Mouse (Mus musculus) midbrain, embryonic 11.5 days (tissue): ENCODE measurements at regions not wholly inside any gene's neighbourhood (a gene's known extent, or its start where the extent isn't known, plus 50 kb on each side); places are given as distances from the start of the nearest gene placed in this dataset.

Experiments used
- ATAC-seq: fragments of 200-750 bp; cut with Nextera tagmentation; 2 replicates; pipeline ENCODE4 v1.8.0; 2017; ENCODE audit warnings: moderate TSS enrichment, moderate library complexity; ENCODE audit not compliant: low FRiP score
- DNase-seq: peaks from one replicate; pipeline ENCODE4 v3.0.0; 2015; ENCODE audit warnings: low spot score; ENCODE audit errors: missing footprints
- H3K27ac ChIP-seq: fragments of 300-500 bp; sonication (generic); 2 replicates; pipeline ENCODE4 v1.5.1; 2014; ENCODE audit warnings: low read depth, low read length
- H3K27me3 ChIP-seq: fragments of 300-500 bp; sonication (generic); 2 replicates; pipeline ENCODE4 v1.6.1; 2014; ENCODE audit warnings: mild to moderate bottlenecking, low read length, moderate library complexity, mixed read lengths; ENCODE audit not compliant: control insufficient read depth, insufficient read depth
- H3K36me3 ChIP-seq: fragments of 300-500 bp; sonication (generic); 2 replicates; pipeline ENCODE4 v1.6.1; 2014; ENCODE audit warnings: mild to moderate bottlenecking, low read length, moderate library complexity, mixed read lengths; ENCODE audit not compliant: control insufficient read depth, insufficient read depth
- H3K4me1 ChIP-seq: fragments of 300-500 bp; sonication (generic); 2 replicates; pipeline ENCODE4 v1.6.1; 2014; ENCODE audit warnings: low read length; ENCODE audit not compliant: control insufficient read depth, insufficient read depth
- H3K4me2 ChIP-seq: fragments of 300-500 bp; sonication (generic); 2 replicates; pipeline ENCODE4 v1.6.1; 2014; ENCODE audit warnings: mild to moderate bottlenecking, moderate library complexity
- H3K4me3 ChIP-seq: fragments of 300-500 bp; sonication (generic); 2 replicates; pipeline ENCODE4 v1.5.1; 2014; ENCODE audit warnings: low read depth, low read length
- H3K9ac ChIP-seq: fragments of 300-500 bp; sonication (generic); 2 replicates; pipeline ENCODE4 v1.6.1; 2014; ENCODE audit warnings: low read length
- H3K9me3 ChIP-seq: fragments of 300-500 bp; sonication (generic); 2 replicates; pipeline ENCODE4 v1.6.1; 2016; ENCODE audit warnings: low read length; ENCODE audit not compliant: control insufficient read depth
- WGBS: fragments of 180-500 bp; shearing (Covaris S2); extraction: QIAGEN DNeasy Blood & Tissue Kit; methylation state at CpG from one replicate; pipeline ENCODE4 v1.1.7; 2014; 5-methylcytosine and 5-hydroxymethylcytosine counted together

DNA sequence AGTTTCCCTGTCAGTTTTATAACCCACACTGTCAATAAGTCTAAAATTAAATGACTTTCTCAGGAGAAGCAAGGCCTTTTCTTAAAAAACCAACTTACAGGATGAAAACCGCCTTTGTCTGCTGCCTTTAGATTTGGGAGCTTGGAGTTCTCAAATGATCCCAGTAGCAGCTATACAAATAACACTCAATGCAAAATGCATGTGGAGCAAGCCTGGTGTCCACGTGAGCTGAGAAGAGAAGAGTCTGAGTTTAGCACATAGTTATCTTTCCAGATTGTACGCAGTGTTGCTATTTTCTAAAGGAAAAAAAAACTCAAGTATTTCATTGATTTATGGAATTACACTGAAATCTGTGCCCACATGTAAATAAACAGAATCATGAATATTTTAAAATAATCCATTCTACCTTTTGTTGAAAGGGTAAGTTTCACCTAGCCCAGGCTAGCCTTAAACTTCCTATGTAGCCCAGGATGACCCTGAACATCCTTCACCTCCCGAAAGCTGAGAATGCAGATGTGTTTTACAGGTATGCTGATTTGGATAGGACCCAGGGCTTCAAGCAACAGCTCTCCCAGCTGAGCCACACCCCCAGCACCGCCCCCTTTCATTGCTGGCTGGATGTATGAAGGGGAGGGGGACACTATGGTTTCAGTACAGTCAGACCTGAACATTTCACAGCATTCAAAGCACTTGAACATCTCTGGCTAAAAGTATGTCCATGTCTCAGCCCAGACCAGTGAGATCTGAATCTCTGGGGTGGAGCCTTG is 262.5 kb upstream of the Tle3 start:
- Histone ChIP-seq H3K4me2 (no peak overlapping the region), H3K36me3 (no peaks in the 10 kb centered on the region), H3K4me3 (no peak overlapping the region), H3K4me1 (peaks cover 22% of the 10 kb centered on the region), H3K27me3 (no peaks in the 10 kb centered on the region), H3K9me3 (no peaks in the 10 kb centered on the region), H3K9ac (no peak overlapping the region), H3K27ac (no peak overlapping the region)
- DNase-seq (no peak), ATAC-seq (no peak)
- WGBS = 94% methylated on average over 5 of the region's 5 CpGs

GRCm38 (mm10) chr9:61111206-61111605 is 261.0 kb upstream of the Tle3 start:
- peak; percentile 26 for ATAC-seq
- H3K4me3 ChIP-seq = no peak overlapping the region
- no peak overlapping the region for H3K4me2 ChIP-seq
- H3K9me3 ChIP-seq = no peaks in the 10 kb centered on the region
- H3K27ac ChIP-seq = peak overlapping the region; percentile 51; the same call in 1 of the 2 replicates
- no peak for DNase-seq
- 53% methylated on average over 7 of the region's 7 CpGs for WGBS
- H3K27me3 ChIP-seq = no peaks in the 10 kb centered on the region
- H3K36me3 ChIP-seq = no peaks in the 10 kb centered on the region
- peaks cover 22% of the 10 kb centered on the region for H3K4me1 ChIP-seq
- no peak overlapping the region for H3K9ac ChIP-seq

DNA sequence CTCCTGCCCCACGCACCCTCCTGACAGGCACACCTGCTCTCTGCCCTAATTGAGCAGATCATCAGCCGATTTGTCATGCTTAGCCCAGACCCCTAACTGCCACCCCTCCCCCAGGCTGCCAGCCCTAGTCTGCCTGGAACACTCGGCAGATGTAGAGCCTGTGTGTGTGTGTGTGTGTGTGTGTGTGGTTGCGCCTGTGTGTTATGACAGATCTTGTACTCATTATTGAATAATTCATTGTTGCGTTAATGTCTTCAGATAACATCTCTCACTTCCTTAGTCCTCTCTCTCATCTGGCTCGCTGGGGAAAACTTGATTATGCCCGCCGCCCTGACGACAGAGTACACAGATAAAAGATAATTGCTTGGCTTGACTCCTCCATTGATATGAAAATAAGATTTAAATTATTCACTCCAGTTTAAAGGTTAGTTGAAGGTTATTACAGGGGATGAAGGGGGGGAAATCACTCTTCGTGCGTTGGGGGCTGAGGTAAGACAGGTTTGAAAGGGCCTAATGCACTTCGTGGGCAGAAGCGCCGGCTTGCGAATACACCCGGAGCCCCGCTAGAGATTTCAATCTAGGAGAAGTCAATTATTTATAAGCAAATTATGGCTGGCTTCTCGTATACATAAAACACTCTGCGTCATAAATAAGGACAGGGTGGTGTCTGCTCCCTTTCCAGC is 260.3 kb upstream of the Tle3 start:
- no peak overlapping the region for H3K27ac ChIP-seq
- ATAC-seq (peak; percentile 94), DNase-seq (peak; percentile 95)
- H3K4me2 ChIP-seq = no peak overlapping the region
- H3K4me3 ChIP-seq = no peak overlapping the region
- H3K4me1 ChIP-seq = peaks cover 22% of the 10 kb centered on the region
- WGBS = 54% methylated on average over 19 of the region's 19 CpGs
- H3K9me3 ChIP-seq = no peaks in the 10 kb centered on the region
- no peak overlapping the region for H3K9ac ChIP-seq
- H3K36me3 ChIP-seq = no peaks in the 10 kb centered on the region
- H3K27me3 ChIP-seq = no peaks in the 10 kb centered on the region

- no peak overlapping the region for H3K4me3 ChIP-seq
- no peak overlapping the region for H3K4me2 ChIP-seq
- H3K36me3 ChIP-seq = no peaks in the 10 kb centered on the region
- WGBS = 92% methylated on average over 3 of the region's 3 CpGs
- H3K4me1 ChIP-seq = no peaks in the 10 kb centered on the region
- H3K9me3 ChIP-seq = no peaks in the 10 kb centered on the region
- H3K27ac ChIP-seq = no peak overlapping the region
- no peak overlapping the region for H3K9ac ChIP-seq
- no peaks in the 10 kb centered on the region for H3K27me3 ChIP-seq
- DNase-seq (no peak), ATAC-seq (no peak)
Measured at GRCm38 (mm10) chr9:61119252-61119651, 252.9 kb upstream of the Tle3 start.

GRCm38 (mm10) chr9:61120531-61120930 is 251.6 kb upstream of the Tle3 start:
- no peaks in the 10 kb centered on the region for H3K27me3 ChIP-seq

DNA sequence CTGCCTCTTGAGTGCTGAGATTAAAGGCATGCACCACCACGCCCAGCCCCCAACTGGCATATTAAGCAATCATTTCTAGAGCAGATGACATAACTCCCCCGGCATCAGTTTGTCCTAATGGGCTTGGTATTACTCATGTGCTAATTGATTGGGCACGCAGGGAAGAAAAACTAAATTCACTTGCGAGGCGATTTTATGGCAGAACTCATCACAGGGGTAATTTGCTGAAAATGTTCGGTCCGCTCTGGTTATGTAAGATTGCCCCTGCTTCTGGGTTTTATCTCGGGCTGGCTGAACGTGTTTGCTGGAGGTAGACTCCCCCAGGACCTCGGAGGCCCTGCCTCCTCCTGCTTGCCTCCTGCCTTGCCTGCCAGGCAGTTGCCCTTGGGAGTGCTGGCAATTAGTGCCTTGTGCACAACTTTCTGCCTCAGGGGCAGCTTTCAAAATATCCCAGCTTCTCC is 251.2 kb upstream of the Tle3 start:
- no peak overlapping the region for H3K4me3 ChIP-seq
- WGBS = 76% methylated on average over 10 of the region's 10 CpGs
- ATAC-seq = no peak

More at GRCm38 (mm10) chr9:61120531-61120930, 251.6 kb upstream of the Tle3 start:
- Histone ChIP-seq H3K4me3 (no peak overlapping the region), H3K4me1 (no peaks in the 10 kb centered on the region), H3K4me2 (no peak overlapping the region), H3K9me3 (no peaks in the 10 kb centered on the region), H3K27ac (no peak overlapping the region), H3K36me3 (no peaks in the 10 kb centered on the region), H3K9ac (no peak overlapping the region)
- DNase-seq (no peak), ATAC-seq (no peak)
- 84% methylated on average over 3 of the region's 3 CpGs for WGBS

DNA sequence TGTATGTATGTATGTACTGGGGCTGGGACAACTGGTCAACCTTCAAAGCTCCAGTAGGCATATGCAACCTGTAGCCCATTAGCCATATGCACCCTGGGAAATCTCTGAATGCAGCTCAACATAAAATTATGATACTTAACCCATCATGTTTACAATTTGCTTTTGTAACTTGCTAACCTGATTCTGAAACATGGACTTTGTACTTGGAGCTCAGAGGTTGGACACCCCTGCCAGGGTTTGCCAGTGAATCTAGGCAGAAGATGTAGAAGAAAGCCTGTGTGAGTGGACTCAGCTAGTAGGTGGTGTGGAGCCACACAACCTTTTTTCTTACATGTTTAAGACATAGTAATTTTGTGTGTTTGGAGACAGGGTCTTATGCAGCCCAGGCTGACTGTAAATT is 248.7 kb upstream of the Tle3 start:
- Histone ChIP-seq H3K4me3 (no peak overlapping the region), H3K9ac (no peak overlapping the region), H3K27me3 (no peaks in the 10 kb centered on the region), H3K4me2 (no peak overlapping the region), H3K9me3 (no peaks in the 10 kb centered on the region), H3K4me1 (no peaks in the 10 kb centered on the region), H3K27ac (no peak overlapping the region), H3K36me3 (no peaks in the 10 kb centered on the region)
- ATAC-seq = no peak
- DNase-seq = no peak

More for the DNA sequence above, 251.2 kb upstream of the Tle3 start:
- no peak overlapping the region for H3K4me2 ChIP-seq
- H3K9ac ChIP-seq = no peak overlapping the region
- H3K9me3 ChIP-seq = no peaks in the 10 kb centered on the region
- H3K4me1 ChIP-seq = no peaks in the 10 kb centered on the region
- no peaks in the 10 kb centered on the region for H3K36me3 ChIP-seq
- no peak for DNase-seq
- H3K27ac ChIP-seq = no peak overlapping the region
- no peaks in the 10 kb centered on the region for H3K27me3 ChIP-seq

DNA sequence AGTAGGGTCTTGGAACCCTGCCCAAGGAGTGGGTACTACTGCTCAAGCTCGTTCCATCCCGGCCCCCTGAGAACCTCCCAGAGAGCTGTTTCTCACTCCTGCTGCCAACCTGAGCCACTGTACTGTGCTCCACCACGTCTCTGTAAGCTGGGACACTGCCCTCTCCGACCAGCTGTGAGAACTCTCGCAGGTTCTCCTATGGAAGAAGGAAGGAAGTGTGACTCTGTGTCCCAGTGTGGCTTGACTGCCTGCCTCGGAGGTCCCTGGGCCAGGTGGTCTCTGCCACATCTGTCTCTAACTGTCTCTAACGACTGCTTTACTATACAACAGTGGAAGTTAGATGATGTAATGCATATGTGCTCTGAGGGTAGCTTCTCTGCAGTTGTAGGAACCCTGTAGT is 246.4 kb upstream of the Tle3 start:
- Histone ChIP-seq H3K4me1 (no peaks in the 10 kb centered on the region), H3K27me3 (no peaks in the 10 kb centered on the region), H3K4me3 (no peak overlapping the region), H3K9me3 (no peaks in the 10 kb centered on the region), H3K27ac (no peak overlapping the region), H3K4me2 (no peak overlapping the region), H3K36me3 (no peaks in the 10 kb centered on the region), H3K9ac (no peak overlapping the region)
- ATAC-seq = no peak
- no peak for DNase-seq
- WGBS = 82% methylated on average over 7 of the region's 7 CpGs

DNA sequence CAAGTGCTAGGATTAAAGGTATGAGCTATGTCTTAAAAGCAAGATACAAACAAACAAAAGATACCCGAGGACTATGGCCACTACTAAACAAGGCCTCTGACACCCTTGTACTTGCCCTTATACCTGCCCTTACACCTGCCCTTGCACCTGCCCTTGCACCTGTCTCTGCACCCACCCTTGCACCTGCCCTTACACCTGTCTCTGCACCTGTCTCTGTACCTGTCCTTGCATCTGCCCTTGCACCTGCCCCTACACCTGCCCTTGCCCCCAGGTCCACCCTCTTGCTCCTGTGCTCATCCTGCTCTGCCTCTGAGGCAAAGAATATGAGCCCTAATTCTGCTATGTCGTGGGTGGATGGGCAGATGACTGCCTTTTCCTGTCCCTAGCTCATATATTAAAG is 244.1 kb upstream of the Tle3 start:
- WGBS = 69% methylated on average over 2 of the region's 2 CpGs
- no peak for DNase-seq
- Histone ChIP-seq H3K27me3 (no peaks in the 10 kb centered on the region), H3K36me3 (no peaks in the 10 kb centered on the region), H3K4me2 (no peak overlapping the region), H3K27ac (no peak overlapping the region), H3K4me3 (no peak overlapping the region), H3K9ac (no peak overlapping the region), H3K9me3 (no peaks in the 10 kb centered on the region), H3K4me1 (no peaks in the 10 kb centered on the region)
- no peak for ATAC-seq
